Mouse (Mus musculus) E14TG2a.4 (cell line): ENCODE results near the gene Rpl26.

ENCODE experiments used
- H3K27me3 ChIP-seq: 2 replicates; pipeline ENCODE4 v1.6.1; 2014; ENCODE audit warnings: low read length, control low read depth; ENCODE audit not compliant: insufficient read depth
- H3K36me3 ChIP-seq: 2 replicates; pipeline ENCODE4 v1.6.1; 2014; ENCODE audit warnings: low read length, control low read depth; ENCODE audit not compliant: insufficient read depth
- H3K4me1 ChIP-seq: replicated peaks from 2 replicates; pipeline ENCODE4 v1.6.1; 2014; ENCODE audit warnings: low read depth, low read length, control low read depth
- H3K4me3 ChIP-seq: replicated peaks from 2 replicates; pipeline ENCODE4 v1.5.1; 2014; ENCODE audit warnings: mild to moderate bottlenecking, low read length
- H3K9me3 ChIP-seq: 2 replicates; pipeline ENCODE4 v1.6.1; 2014; ENCODE audit warnings: low read length, control low read depth
- CTCF ChIP-seq: conservative IDR thresholded peaks from 2 replicates; pipeline ENCODE4 v1.5.1; 2014; ENCODE audit warnings: low read length
- NANOG ChIP-seq: IDR thresholded peaks from 2 replicates; pipeline ENCODE4 v1.6.1; 2014; ENCODE audit warnings: borderline replicate concordance, low read length, mixed read lengths
- POU5F1 ChIP-seq: IDR thresholded peaks from 2 replicates; pipeline ENCODE4 v1.6.1; 2014; ENCODE audit warnings: low read length, borderline replicate concordance

Gene Rpl26

DNA sequence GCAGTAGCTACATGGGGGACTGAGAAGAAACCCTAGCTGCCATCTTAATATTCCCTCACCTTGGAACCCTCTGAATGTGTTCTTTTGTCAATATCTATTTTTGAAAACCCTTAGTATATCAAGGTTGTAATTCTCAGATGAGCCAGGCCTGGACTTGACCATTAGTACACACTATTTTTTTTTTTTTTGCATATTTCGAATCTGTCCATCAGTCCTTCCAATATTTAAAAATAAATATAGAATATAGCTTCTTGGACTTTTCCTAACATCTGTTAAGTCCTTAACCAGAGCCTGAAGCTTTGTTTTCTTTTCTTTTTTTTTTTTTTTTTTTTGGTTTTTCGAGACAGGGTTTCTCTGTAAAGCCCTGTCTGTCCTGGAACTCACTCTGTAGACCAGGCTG is 17.5 kb upstream of the Rpl26 start:
- TF ChIP-seq POU5F1 (no peak), CTCF (no peak), NANOG (no peak)
- Histone ChIP-seq H3K4me3 (no peak overlapping the region), H3K9me3 (no peaks in the 10 kb centered on the region), H3K4me1 (peaks cover 18% of the 10 kb centered on the region), H3K27me3 (no peaks in the 10 kb centered on the region), H3K36me3 (no peaks in the 10 kb centered on the region)

- Histone ChIP-seq H3K36me3 (no peaks in the 10 kb centered on the region), H3K4me1 (peaks cover 17% of the 10 kb centered on the region), H3K4me3 (no peak overlapping the region), H3K9me3 (no peaks in the 10 kb centered on the region), H3K27me3 (no peaks in the 10 kb centered on the region)
- TF ChIP-seq NANOG: no peak
- TF ChIP-seq POU5F1: no peak
Measured at GRCm38 (mm10) chr11:68884368-68884767, 17.0 kb upstream of the Rpl26 start.

DNA sequence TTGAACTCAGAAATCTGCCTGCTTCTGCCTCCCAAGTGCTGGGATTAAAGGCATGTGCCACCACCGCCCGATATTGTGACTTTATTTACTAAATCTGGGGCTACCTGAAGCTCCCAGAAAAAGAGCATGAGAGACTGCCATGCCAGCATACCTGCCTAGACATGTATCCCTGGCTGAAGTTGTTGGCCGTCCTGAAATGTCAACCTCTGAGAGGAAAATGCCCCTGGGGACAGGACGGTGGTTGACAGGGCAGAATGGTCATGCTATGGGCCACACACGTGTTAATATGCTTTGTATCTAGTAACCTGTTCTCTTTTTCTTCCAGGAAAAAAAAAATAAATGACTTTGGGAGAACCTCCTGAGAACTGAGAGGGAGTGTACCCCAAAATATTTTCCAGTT is 15.3 kb upstream of the Rpl26 start:
- Histone ChIP-seq H3K4me3 (no peak overlapping the region), H3K9me3 (no peaks in the 10 kb centered on the region), H3K36me3 (no peaks in the 10 kb centered on the region), H3K4me1 (peaks cover 17% of the 10 kb centered on the region), H3K27me3 (peaks cover 4% of the 10 kb centered on the region; the same call in 1 of the 2 replicates)
- TF ChIP-seq NANOG: no peak
- no peak for TF ChIP-seq POU5F1
- TF ChIP-seq CTCF: no peak

DNA sequence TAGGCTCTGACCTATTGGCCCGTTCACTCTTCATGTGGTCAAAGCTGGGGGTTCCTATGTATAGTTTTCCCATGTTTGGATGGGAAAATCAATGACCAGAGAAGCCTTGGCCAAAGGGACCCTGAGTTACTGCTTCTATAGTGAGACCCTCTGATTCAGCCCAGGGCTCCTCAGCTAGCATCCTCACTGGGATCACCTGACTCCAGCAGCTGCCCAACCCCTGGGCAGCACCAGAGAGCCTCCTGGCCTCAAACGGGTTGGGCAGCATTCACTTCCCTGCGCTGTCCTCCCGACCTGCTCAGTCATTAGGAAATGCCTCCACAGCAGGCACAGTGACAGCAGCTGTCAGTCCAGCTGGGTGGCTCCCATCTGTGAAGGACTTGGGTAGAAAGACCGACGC is 13.1 kb upstream of the Rpl26 start, which contains the start of gene Rnf222:
Rnf222 (plus strand) TSS at position 301 of the 400 bp plus-strand sequence.
- TF ChIP-seq NANOG (no peak), POU5F1 (no peak), CTCF (no peak)
- H3K9me3 ChIP-seq: no peaks in the 10 kb centered on the region
- H3K4me3 ChIP-seq: no peak within 1 kb of the TSS
- no peaks in the 10 kb centered on the region for H3K36me3 ChIP-seq
- H3K27me3 ChIP-seq: peaks cover 22% of the 10 kb centered on the region
- peaks cover 17% of the 10 kb centered on the region for H3K4me1 ChIP-seq

- Histone ChIP-seq H3K27me3 (peaks cover 26% of the 10 kb centered on the region), H3K36me3 (no peaks in the 10 kb centered on the region), H3K4me3 (no peak overlapping the region), H3K4me1 (peaks cover 17% of the 10 kb centered on the region), H3K9me3 (no peaks in the 10 kb centered on the region)
- TF ChIP-seq NANOG (no peak), POU5F1 (no peak), CTCF (no peak)
Measured at GRCm38 (mm10) chr11:68888653-68889052, 12.7 kb upstream of the Rpl26 start.

GRCm38 (mm10) chr11:68890625-68891024 is 10.8 kb upstream of the Rpl26 start:
- TF ChIP-seq NANOG (no peak), POU5F1 (no peak), CTCF (no peak)
- H3K9me3 ChIP-seq: no peaks in the 10 kb centered on the region

DNA sequence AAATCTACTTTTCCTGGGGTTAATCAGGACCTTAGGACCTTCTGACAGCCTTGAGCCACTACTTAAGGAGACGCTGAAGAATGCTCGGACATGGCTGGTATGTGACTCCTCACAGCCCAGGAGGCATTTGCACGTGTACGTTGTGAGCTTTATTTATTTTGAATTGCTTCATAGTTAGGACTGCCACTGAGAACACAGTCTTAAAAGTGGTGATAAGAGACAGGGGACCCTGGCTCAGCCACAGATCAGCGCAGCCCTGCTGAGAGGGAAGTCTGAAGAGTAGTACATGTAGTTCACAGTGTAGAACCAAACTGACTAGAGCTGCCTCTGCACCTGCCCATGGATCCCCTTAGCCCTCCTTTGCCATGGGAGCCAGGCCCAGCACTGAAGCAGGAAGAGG is 9.6 kb upstream of the Rpl26 start:
- no peak overlapping the region for H3K4me3 ChIP-seq
- peaks cover 34% of the 10 kb centered on the region for H3K27me3 ChIP-seq
- TF ChIP-seq CTCF: no peak
- TF ChIP-seq NANOG: no peak
- TF ChIP-seq POU5F1: no peak
- no peaks in the 10 kb centered on the region for H3K36me3 ChIP-seq
- peaks cover 18% of the 10 kb centered on the region for H3K4me1 ChIP-seq
- no peaks in the 10 kb centered on the region for H3K9me3 ChIP-seq

More at GRCm38 (mm10) chr11:68890625-68891024, 10.8 kb upstream of the Rpl26 start:
- Histone ChIP-seq H3K36me3 (no peaks in the 10 kb centered on the region), H3K27me3 (peaks cover 34% of the 10 kb centered on the region), H3K4me1 (peaks cover 18% of the 10 kb centered on the region), H3K4me3 (no peak overlapping the region)

DNA sequence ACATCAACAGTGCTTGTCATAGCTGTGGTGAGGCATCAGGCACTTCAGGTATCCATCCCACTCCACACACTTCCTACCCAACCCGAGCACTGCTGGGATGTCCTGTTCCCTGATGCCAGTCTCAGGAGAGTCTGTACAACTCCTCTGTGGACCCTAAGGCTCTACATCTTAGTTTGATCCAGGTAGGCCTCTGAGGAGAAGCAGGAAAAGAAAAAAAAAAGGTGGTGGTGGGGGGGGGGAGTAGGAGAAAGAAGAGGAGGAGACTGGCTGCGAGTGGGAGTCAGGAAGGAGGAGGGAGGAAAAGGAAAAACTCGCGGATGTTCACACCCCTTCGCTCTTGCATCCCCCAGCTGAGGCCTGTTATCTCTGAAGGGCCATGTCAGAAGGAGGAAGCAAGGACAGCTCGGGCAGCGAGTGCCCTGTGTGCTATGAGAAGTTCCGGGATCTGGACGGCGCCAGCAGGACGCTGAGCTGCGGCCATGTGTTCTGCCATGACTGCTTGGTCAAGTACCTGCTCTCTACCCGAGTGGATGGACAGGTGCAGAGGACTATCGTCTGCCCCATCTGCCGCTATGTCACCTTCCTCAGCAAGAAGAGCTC is 9.1 kb upstream of the Rpl26 start:
- H3K9me3 ChIP-seq: no peaks in the 10 kb centered on the region
- TF ChIP-seq POU5F1 (no peak), NANOG (no peak), CTCF (no peak)
- peak overlapping the region; percentile 73 for H3K4me3 ChIP-seq
- H3K27me3 ChIP-seq: peaks cover 34% of the 10 kb centered on the region
- H3K36me3 ChIP-seq: no peaks in the 10 kb centered on the region
- peaks cover 18% of the 10 kb centered on the region for H3K4me1 ChIP-seq

GRCm38 (mm10) chr11:68893911-68894464 is 7.4 kb upstream of the Rpl26 start:
- no peaks in the 10 kb centered on the region for H3K36me3 ChIP-seq
- no peak for TF ChIP-seq NANOG
- no peak for TF ChIP-seq CTCF
- no peak for TF ChIP-seq POU5F1
- H3K27me3 ChIP-seq: peaks cover 36% of the 10 kb centered on the region
- no peak overlapping the region for H3K4me3 ChIP-seq
- H3K9me3 ChIP-seq: no peaks in the 10 kb centered on the region
- peaks cover 21% of the 10 kb centered on the region for H3K4me1 ChIP-seq
